Mouse (Mus musculus) intestine, embryonic 15.5 days (tissue): ENCODE results near the gene Zmym3. TPM values are rescaled to one million over a fixed set of nuclear protein-coding genes. Genes with fewer than 3 reads are reported as not detected.
"Not testable (repeated sequence)": the region's sequence is repeated elsewhere in the genome, so short reads cannot be mapped to it uniquely, and the experiment has no call there.

Experiments used
- ATAC-seq: fragments of 200-750 bp; cut with Nextera tagmentation; 2 replicates; pipeline ENCODE4 v1.8.0; 2017; ENCODE audit warnings: moderate TSS enrichment, moderate library complexity
- H3K27ac ChIP-seq: fragments of 300-500 bp; sonication (generic); 2 replicates; pipeline ENCODE4 v1.5.1; 2015; ENCODE audit warnings: mild to moderate bottlenecking, inconsistent platforms
- H3K27me3 ChIP-seq: fragments of 300-500 bp; sonication (generic); replicated peaks from 2 replicates; pipeline ENCODE4 v1.6.1; 2015; ENCODE audit warnings: inconsistent platforms
- H3K36me3 ChIP-seq: fragments of 300-500 bp; sonication (generic); 2 replicates; pipeline ENCODE4 v1.6.1; 2015; ENCODE audit warnings: inconsistent platforms
- H3K4me1 ChIP-seq: fragments of 300-500 bp; sonication (generic); replicated peaks from 2 replicates; pipeline ENCODE4 v1.6.1; 2015; ENCODE audit warnings: inconsistent platforms
- H3K4me2 ChIP-seq: fragments of 300-500 bp; sonication (generic); replicated peaks from 2 replicates; pipeline ENCODE4 v1.6.1; 2015; ENCODE audit warnings: mild to moderate bottlenecking, inconsistent platforms
- H3K4me3 ChIP-seq: fragments of 300-500 bp; sonication (generic); replicated peaks from 2 replicates; pipeline ENCODE4 v1.5.1; 2015; ENCODE audit warnings: inconsistent platforms
- H3K9ac ChIP-seq: fragments of 300-500 bp; sonication (generic); 2 replicates; pipeline ENCODE4 v1.6.1; 2015; ENCODE audit warnings: inconsistent platforms
- H3K9me3 ChIP-seq: fragments of 300-500 bp; sonication (generic); 2 replicates; pipeline ENCODE4 v1.6.1; 2016; ENCODE audit warnings: inconsistent platforms
- WGBS: fragments of 180-500 bp; shearing (Covaris S2); methylation state at CpG from one replicate; pipeline ENCODE4 v1.1.7; 2015; 5-methylcytosine and 5-hydroxymethylcytosine counted together
- polyA plus RNA-seq: library from polyadenylated mRNA; unstranded; fragments of >200 nt; fragmentation: Nextera tagmentation; extraction: Ambion mirVana; gene quantifications from 2 replicates; pipeline ENCODE4 v1.2.1, GENCODE M21; 2015

Zmym3 gene
- polyA plus RNA-seq, 1 experiment from 2014 or later, result 20.4 TPM

- not testable (repeated sequence) for H3K9me3 ChIP-seq, H3K4me3 ChIP-seq, H3K4me2 ChIP-seq, H3K36me3 ChIP-seq, ATAC-seq, H3K27me3 ChIP-seq, H3K9ac ChIP-seq, H3K27ac ChIP-seq, H3K4me1 ChIP-seq
- WGBS, result 75% methylated on average over 4 of the region's 4 CpGs
Measured at GRCm38 (mm10) chrX:101358902-101359301, 61.7 kb downstream of the Zmym3 start.

Other genes starting within 250 kb of the Zmym3 start
- 50.6 and 51.1 TPM in 2 replicates for gene Snx12, start 198.3 kb downstream of the Zmym3 start, polyA plus RNA-seq
- gene Foxo4, start 166.3 kb downstream of the Zmym3 start, polyA plus RNA-seq, result 1.6 and 1.9 TPM in 2 replicates
- not detected in 2 replicates for gene Gm614, start 156.9 kb downstream of the Zmym3 start, polyA plus RNA-seq
- gene Il2rg, start 152.6 kb downstream of the Zmym3 start, polyA plus RNA-seq, result 12.5 and 12.8 TPM in 2 replicates
- not detected in 2 replicates for gene Gm20489, start 151.8 kb downstream of the Zmym3 start, polyA plus RNA-seq
- 22.8 and 25.3 TPM in 2 replicates for gene Med12, start 146.8 kb downstream of the Zmym3 start, polyA plus RNA-seq
- gene Nlgn3, start 121.7 kb downstream of the Zmym3 start, polyA plus RNA-seq, result 4.4 and 4.8 TPM in 2 replicates
- gene Gjb1, start 44.5 kb downstream of the Zmym3 start, polyA plus RNA-seq, result 59.2 and 77.1 TPM in 2 replicates
- 324 and 340 TPM in 2 replicates for gene Nono, start 8.5 kb upstream of the Zmym3 start, polyA plus RNA-seq
- gene Itgb1bp2, start 28.2 kb upstream of the Zmym3 start, polyA plus RNA-seq, result 0.73 and 1.6 TPM in 2 replicates
- 10.6 and 11.4 TPM in 2 replicates for gene Taf1, start 111.9 kb upstream of the Zmym3 start, polyA plus RNA-seq
- 111 and 117 TPM in 2 replicates for gene Ogt, start 219.2 kb upstream of the Zmym3 start, polyA plus RNA-seq